Mouse (Mus musculus): ENCODE measurements at regions not wholly inside any gene's neighbourhood (a gene's known extent, or its start where the extent isn't known, plus 50 kb on each side); places are given as distances from the start of the nearest gene placed in this dataset.

DNA sequence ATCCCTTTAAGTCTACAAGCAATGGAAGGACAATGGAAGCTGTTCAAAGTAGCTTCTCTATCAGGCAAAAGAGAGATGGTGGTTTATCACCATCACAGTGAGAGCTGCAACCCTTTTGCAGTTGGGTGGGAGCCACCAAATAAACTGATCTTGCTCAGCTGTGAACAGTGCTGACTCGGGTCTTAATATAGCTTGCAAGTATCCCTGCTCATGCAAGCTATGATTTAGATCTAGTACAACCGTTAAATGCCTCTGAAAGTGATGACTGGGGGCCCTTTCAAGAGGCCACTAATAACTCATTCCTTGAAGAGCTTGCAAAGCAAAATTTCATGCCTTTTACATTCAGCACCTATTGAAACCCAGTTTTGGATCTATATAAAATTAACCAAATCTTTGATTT lies 1154.5 kb upstream of the Lrrtm3 start:
- CTCF ChIA-PET = interaction anchor here (0.6 kb wide), 1 partner anchor 351 kb away, joined by 4 read pairs; no protein-coding TSS in a partner anchor

DNA sequence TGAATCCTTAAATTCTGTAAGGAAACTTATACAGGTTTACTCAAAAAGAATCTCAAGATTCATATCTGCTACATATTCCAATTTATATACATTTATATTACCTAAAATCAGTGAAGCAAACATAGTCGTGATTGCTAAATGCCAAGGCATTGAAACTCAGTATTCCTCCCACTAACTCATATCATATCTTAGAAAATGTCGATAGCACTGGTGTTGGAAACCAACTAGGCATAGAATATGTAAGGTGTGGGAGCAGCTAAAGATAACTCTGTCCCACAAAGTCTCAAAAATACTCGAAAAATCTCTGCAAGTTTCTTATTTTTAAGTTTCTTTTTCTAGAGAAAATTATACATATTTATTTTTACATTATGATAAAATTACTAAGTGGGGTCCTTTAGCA lies 1134.1 kb upstream of the Lrrtm3 start:
- CTCF ChIA-PET = no interaction called here

DNA sequence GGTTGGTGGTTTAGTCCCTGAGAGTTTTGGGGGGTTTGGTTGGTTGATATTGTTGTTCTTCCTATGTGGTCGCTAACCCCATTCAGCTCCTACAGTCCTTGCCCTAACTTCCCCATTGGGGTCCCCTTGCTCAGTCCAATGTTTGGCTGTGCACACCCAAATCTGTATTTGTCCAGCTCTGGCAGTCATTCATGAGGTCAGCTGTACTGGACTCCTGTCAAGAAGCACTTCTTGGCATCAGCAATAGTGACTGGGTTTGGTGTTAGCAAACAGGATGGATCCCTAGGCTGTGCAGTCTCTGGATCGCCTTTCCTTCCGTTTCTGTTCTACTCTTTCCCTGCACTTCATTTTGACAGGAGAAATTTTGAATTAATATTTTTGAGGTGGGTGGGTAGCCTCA lies 1131.1 kb upstream of the Lrrtm3 start:
- CTCF ChIA-PET = no interaction called here

DNA sequence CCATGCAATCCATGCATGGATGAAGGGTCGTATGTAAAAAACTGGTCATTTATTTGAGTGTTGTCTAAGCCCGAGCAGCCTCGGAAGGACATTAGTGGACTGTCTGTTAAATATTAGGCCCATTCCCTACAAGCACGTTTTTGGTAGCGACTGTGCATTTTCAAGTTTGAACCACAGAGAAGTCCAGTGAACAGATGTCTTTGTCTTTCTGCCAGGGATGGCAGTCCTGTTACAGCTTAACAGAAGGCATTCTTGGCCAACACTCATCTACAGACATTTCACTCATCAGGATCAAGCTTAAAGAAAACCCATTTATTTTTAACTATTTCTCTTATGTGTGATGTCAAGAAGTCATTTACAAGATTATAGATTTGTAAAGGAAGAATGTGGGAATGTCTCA lies 1129.2 kb upstream of the Lrrtm3 start:
- CTCF ChIA-PET = no interaction called here

DNA sequence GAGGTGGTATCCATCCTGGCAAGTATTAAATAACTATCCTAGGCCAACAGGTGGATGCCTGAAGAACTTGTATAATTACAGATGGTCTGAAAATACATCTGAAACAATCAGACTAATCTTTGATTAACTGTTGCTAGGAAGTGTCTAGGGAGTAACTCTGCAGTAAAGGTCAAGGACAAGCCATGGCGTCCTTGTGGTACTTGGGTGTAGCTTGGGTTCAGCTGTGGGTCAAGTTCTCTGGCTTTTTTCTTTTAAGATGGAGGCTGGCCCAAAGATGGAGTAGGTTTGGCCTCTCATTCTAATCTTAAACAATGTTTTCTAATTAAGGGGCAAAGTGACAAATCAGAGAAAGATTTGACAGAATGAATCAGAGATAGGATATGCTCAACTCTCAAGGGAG lies 1126.1 kb upstream of the Lrrtm3 start:
- CTCF ChIA-PET = no interaction called here

DNA sequence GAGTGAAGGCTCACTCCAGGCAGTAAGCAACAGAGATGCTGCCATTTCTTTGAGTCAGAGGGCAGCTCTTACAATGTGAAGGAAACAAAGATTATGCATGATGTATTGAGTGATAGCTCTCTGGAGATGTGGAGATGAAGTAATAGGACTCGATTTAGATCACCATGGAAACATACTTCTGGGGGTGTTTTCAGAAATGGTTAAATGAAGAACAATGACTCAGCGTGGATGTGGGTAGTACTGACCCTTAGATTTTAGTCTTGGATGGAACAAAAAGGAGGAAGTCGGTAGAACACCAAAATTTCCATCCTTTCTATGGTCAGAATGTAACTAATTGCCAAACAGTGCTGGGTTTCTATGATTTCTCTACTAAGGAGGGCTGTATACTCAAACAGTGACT lies 1125.1 kb upstream of the Lrrtm3 start:
- CTCF ChIA-PET = no interaction called here

DNA sequence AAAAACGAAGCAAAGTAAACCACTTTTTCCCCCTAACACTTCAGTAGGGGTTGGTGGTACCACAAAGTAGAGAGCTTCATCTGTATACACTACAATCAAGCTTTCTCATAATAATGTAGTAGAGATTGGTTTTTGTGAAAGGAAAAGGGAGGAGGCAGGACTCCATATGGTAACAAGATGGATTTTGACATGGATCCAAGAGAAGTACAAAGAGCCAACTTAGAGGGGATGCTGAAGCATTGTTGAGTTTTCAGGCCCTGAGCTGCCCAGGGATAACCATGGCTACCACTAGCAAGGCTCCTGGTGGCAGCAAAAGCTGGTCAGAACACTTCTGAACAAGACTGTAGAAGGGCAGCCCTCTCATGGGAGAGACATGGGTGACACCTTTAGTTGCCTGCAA lies 1093.6 kb upstream of the Lrrtm3 start:
- CTCF ChIA-PET = no interaction called here

DNA sequence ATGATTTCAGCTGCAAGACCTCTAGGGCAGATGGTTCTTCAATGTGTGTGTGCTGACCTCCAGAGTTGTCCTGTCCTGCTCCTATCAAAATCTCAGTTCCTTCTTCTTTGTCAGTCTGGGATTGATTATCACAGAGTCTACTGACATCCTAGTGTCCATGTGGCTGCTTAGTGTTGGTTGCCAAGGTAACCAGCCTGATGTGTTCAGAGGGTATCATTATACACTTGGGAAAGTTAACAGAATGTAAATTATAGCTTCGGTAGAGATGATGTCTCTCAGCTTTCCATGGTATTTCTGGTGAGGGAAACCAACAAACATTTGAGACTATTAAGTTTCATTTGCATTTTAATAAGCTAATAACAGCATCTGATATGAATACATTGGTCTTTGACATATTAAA lies 1092.5 kb upstream of the Lrrtm3 start:
- CTCF ChIA-PET = no interaction called here

DNA sequence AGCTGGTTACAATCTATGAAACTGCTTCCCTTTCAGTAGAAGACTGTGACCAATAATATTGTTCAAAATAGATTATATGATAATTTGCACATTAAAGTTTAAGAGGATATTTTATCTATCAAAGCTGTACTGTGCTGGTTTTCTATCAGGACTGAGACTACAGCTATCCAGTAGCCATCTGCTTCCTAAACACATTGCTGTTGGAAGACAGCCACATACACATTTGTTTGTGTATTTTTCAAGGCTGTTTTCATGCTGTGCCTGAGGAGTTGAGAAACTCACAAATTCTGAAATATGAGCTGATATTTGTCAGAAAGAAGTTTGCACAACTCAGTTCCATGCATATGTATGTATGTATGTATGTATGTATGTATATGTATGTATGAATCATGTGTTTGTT lies 1089.0 kb upstream of the Lrrtm3 start:
- CTCF ChIA-PET = interaction anchor here (0.6 kb wide), 1 partner anchor 165 kb away, joined by 13 read pairs; no protein-coding TSS in a partner anchor

DNA sequence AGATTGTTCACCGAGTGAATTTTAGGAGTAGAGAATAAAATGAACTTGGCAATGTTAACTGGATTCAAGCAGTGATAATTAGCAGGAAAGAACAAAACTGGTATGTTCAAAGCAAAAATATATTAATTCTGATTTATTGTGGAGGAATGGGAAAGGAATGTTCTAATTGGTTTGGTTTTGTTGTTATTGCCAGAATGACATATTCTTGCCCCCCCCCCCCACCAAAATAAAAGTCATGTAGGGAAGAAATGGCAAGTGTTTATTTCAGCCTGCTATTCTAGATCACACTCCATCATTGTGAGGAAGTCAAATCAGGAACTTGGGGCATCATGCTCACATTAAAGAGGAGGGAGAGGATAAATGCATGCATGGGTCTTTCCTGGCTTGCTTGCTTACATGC lies 1064.1 kb upstream of the Lrrtm3 start:
- CTCF ChIA-PET = no interaction called here

DNA sequence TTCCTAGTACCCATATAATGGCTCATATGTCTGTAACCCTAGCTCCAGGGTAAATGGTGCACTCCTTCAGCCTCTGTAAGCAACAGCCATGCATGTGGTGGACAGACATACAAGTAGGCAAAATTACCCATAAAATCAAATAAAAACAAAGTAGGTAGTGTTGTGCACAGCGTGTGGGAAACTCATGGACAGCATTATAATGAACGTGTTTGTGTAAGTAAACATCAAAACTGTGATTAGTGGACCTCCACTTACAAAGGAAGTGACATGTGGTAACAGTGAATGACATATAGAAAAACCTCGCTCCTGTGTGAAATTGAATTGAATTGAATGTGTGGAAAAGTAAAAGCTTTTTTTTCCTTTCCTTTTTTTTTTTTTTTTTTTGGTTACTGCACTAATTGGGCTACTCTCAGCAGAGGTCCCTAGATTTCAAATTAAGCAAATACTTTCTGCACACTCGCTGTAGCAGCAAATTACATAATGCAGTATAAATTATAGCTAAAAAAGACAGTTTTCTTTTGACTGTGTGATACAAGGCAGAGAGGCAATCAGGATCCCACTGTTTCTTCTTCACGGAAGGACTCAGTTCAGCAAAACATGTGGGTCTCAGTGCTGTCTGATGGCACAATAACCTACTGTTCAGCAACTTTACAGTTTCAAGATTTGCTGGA lies 1035.0 kb upstream of the Lrrtm3 start:
- CTCF ChIA-PET = no interaction called here

DNA sequence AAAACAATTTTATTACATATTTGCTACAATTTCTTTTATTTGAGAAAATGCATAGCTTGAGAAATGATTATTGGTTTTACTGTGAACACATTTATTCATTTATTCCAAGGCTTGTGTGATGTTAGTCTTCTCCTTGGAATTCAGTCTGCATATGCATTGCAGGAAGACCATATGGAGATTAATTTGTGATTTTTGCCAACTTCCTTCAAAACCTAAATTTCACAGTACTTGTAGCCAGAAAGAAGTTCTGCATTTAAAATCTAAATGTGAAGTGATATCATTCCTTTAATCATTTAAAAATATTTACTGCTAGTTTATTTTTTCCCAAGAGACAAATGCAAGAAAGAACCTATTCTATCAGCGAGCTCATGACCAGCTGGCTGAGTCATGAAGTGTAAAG lies 1028.1 kb upstream of the Lrrtm3 start:
- CTCF ChIA-PET = no interaction called here

DNA sequence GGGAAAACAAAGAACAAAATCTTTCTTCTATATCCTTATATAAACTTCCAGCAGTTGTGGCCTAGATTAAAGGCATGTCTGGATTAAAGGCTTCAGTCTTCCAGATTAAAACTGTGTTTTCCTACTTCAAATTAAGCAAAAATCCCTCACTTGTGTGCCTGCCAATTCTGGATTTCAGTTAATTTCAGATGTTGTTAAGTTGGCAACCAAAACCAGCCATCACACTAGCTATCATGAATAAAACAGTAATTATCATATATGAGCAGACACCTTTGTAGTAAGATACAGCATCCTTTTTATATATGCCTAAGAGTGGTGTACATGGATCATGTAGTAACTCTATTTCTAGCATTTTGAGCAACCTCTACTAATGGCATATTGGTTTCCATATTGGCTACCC lies 1024.5 kb upstream of the Lrrtm3 start:
- CTCF ChIA-PET = no interaction called here

DNA sequence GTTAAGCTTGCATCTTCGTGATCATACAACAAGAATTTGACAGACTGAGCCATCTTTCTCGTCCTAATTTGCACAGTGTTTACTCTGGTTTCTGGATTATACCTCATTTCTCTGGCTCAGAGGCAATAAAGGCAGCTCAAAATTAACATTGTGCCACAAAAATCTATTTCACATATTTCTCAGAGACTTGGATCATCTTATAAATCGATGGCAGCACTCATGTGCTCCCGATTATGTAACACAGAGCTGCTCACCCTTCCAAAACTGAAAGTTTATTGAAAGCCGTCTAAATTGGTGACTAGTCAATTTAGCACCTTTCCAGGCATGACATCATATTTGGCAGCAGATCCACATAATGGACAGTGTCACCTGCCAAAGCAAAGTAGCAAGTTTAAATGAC lies 1020.7 kb upstream of the Lrrtm3 start:
- CTCF ChIA-PET = no interaction called here

DNA sequence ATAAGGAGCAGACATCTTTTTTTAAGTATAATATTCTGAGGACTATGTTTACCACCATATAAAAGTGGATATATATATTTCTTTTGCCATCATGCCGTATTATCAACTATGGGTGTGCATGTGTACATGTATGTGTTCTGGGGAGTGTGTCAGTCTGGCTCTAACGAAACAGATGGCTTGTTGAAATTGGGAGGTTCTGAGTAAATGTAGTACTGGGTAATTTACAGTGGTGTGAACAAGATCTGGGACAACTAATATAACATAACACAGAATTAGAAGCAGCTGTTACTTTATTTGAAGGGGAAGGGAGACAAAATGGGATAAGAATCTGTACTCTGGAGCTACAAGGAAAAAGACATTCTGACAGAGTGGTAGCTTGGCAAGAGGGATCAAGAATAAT lies 1017.3 kb upstream of the Lrrtm3 start:
- CTCF ChIA-PET = no interaction called here

DNA sequence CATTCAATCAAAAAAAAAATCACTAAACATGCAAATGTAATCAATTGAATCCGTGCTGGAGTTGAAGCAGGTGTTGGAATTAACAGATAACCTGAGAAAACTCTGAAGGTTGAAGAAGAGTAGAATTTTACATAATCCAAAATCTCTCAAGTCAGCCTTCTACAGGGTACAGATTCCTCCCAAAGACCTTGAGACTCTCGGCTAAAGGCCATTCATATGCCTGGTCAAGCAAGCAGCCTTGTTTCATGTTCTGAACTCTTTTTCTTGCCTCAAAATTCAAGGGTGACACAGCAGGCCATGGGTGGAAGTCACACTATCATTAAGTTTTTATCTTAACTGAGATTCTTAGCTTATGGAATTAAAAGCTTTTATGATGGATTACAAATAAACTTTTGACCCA lies 994.4 kb upstream of the Lrrtm3 start:
- CTCF ChIA-PET = interaction anchor here (0.7 kb wide), 1 partner anchor 211 kb away, joined by 4 read pairs; no protein-coding TSS in a partner anchor

DNA sequence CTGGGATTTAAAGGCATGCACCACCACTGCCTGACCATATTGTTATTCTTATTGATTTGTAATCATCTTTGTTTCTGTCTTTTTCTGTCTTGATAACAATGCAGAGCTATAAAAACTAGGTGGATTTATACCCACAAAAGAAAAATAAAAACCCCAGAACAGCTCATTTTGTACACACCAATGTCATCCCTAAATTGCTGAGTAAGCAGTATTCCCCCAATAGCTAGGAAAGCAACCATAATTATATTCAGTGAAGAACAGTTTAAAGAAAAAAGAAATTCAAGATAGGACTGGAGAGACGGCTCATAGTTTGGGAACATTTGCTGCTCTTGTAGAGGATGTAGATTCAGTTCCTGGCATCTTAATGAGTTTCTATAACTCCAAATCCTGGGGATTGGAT lies 991.6 kb upstream of the Lrrtm3 start:
- CTCF ChIA-PET = interaction anchor here (0.6 kb wide), 1 partner anchor 190 kb away, joined by 9 read pairs; no protein-coding TSS in a partner anchor

DNA sequence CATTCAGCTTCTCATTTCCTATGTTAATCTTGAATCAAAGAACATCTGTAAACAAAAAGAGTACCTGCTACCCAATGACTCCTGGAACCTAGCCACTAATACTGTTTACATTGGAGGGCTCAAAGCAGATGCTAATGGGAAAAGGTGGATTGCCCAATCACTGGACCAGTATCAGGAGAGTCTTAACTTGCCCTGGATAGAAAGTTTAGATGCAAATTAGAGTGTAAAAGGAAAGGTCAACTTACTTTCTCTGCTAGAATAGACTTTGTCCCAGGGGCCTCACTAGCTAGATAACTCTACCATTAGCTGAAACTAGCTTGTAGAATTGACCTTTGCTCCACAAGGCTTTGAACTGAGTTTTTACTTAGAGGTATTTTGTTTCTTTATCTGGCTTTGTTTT lies 968.0 kb upstream of the Lrrtm3 start:
- CTCF ChIA-PET = no interaction called here
